Mouse (Mus musculus) A20 (cell line): ENCODE data around the gene Mecom.

Experiments used
- DNase-seq: peaks from one replicate; pipeline ENCODE4 v3.0.0-alpha.2; 2011; ENCODE audit warnings: low read depth, low spot score

The Mecom gene

GRCm38 (mm10) chr3:30105194-30105823 lies 442.5 kb downstream of the Mecom start:
- no peak for DNase-seq

DNA sequence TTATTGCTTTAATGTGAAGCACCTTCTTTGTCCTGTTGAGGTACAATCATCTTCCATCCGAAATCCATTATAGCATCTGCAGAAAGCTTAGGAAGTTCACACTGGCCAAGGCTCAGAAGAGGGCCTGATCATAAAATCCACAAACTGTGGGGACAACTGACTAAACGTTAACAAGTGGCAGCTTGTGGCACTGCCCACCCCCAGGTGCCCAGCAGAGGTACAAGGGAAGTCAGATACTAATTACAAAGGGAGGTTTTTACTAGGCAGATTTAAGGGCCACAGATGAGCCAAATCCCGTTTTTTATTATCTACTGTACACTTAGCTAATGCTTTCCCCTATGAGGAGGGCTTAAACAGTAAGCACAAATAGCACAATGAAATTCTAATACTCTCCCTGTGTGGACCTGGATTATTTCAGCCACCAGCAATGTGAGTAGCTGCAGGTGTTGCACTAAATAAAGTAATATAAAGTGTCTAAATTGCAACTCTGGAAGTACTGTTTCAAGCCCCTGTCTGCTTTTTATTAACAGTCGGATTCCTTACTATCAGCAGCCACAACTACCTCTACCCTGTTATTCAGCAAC lies 443.2 kb downstream of the Mecom start:
- no peak for DNase-seq

DNA sequence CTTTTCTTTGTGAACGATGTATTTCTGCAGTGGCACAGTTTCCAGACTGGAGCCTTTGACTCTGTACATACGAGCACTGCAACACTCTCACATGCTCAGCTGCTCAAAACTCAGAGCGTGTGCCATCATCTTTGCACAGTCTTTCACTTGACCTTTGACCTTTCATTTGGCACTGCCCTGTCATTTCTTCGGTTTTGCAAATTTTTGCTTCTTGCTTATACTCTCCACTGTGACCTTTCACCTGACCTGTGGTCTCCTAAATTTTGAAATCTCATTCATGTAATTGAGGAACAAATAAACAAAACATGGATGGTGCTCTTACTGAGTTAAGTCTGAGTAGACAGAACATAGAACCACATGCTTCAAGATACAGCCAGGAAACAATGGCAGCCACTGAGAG lies 446.7 kb downstream of the Mecom start:
- no peak for DNase-seq

GRCm38 (mm10) chr3:30097713-30098112 lies 450.1 kb downstream of the Mecom start:
- no peak for DNase-seq

- DNase-seq, result no peak
These were observed 450.7 kb downstream of the Mecom start for GRCm38 (mm10) chr3:30097129-30097528.

- no peak for DNase-seq
These were observed 454.8 kb downstream of the Mecom start for GRCm38 (mm10) chr3:30093005-30093404.

- no peak for DNase-seq
These were observed 455.3 kb downstream of the Mecom start for GRCm38 (mm10) chr3:30092481-30092880.

GRCm38 (mm10) chr3:30091860-30092259 lies 455.9 kb downstream of the Mecom start:
- DNase-seq, result no peak

DNA sequence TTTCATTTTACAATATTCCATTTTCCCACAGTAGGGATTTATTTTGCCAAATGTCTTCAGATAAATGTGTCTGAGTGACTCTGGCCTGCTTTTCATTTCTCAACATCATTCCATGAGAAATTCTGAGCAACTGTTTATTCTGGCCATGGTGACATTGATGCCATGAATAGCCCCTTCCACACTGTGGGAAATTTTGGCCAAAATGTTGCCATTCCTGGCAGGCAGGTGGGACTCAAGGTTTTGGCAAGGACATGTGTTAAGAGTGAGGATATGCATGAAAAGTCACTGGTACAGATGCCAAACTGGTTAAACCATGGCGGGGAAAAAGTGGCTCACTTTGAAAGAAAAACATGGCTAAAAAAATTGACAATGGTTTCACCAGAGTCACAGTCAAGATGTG lies 456.4 kb downstream of the Mecom start:
- DNase-seq, result no peak

DNA sequence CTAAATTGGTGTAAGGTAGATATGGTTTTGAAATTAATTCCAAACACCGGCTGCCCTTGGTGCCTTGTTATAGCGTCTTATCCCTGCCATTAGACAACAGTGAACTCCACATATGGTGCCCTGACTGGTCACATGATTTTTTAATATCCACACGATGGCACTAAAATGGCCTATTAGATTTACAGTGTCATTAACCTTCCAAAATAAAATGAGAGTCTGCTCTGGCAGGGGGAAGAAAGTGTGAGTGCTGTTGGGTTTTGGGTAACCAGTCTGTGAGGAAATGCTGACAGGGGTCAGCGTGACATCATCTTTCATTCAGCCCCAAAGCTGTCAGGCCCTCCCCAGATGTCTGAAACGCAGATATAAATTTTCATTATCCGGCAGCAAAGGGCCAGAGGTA lies 461.7 kb downstream of the Mecom start:
- DNase-seq, result no peak

DNA sequence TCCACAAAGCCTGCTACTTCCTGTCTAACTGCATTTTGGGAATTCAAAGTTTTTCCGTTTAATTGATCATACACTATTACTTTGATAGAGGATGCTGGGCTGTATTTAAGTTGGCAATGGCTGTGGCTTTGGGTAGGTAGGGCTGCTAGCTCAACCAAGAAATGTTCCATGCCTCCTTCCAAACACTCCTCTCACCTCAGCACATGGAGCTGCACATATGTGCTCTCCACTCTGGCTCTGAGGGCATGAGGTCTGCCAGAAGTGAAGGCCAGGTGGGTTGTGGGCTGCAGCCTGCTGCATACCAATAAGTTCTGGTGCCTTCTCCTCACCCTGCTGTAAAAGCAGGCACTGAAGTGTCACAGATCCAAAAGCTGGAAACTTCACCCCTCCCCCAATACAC lies 464.0 kb downstream of the Mecom start:
- DNase-seq, result no peak

DNA sequence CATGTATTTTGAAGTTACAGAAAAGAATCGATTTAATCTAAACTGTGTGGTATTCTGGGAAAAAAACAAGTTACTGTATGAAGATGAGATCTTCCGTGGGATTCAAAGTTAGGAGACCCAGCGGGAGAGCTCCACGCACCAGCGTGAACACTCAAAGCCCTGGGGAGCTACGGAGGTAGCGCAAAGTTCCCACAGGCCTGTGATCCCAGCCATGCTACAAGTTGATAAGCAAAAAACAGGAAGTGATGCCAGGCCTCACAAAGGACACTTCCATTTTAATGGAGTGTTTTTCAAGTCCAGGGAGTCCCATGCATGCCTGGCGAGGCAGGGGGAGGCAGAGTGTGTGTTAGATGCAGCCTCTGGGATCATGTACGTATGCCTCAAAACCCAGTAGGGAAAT lies 464.5 kb downstream of the Mecom start:
- DNase-seq, result no peak

GRCm38 (mm10) chr3:30080827-30081226 lies 467.0 kb downstream of the Mecom start:
- DNase-seq, result no peak

DNA sequence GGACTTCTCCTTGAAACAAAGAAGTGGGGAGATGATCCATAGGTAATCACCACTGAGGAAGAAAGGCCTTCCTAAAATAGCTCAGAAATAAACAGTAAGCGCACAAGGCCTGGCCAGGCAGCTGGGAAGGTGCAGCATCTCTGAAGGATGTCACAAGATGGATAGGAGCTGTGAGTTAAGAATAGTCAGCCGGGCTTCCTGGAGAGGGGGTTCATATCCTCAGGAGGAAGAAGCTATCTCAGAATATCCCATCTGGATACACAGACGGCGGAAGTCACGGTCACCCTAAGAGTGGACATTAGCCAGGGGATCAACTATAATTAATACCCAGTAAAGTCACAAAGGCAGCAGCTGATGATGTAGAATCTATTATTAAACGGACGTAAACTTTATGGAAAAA lies 471.3 kb downstream of the Mecom start:
- no peak for DNase-seq

DNA sequence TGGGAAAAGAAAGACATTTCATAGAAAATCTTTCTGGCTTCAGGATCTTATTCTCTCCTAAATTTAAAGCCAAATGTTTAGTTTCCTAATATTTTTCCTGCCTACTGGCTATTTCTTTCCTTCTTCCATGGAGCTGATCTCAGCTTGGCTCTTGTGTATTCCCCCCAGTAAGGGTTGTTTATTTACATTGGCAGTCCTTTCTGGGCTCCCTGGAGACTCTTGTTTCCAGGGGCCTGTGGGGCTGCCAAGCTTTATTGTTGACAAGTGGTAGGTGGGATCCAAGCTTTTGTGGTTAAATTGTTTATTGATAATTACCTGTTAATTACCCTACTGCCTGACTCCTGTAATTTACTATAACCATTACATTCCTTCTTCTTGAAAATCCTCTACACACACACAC lies 476.5 kb downstream of the Mecom start:
- DNase-seq, result no peak

DNA sequence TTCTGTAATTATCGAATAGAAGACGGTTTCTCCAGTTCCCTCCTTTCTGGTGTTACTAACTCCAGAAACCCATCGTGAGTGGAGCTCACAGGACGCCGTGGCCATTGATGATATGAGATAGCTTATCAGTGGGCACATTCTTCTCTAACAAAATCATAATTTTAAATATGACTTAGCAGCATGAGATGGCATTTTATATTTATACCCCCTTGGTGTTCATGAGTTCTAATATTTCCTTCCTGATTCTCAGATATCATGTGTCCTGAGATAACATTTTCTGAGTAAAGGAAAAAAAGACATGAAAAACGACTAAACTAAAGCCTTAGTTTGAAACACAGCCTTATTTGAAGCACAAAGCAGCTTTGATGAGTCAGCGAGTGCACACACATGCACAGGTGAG lies 481.3 kb downstream of the Mecom start:
- no peak for DNase-seq

- DNase-seq, result no peak
These were observed 487.8 kb downstream of the Mecom start for GRCm38 (mm10) chr3:30060058-30060457.

DNA sequence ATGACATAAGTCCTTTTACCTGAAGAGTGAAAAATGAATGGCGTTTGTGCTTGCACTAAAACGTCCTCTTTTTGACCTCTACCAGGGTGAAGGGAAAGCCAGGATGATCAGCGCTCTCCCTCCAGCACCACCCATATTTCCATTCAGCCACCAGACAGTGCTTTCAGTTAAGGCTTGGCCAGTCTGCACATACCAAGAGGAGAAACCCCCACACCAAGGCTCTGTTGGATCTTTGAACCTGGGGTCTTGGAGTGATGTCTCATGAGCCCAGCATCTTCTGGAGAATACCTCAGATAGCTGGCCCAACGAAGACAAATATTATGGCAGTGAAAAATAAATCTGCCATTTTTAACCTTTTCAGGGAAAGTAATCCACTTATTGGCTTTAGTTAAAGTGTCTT lies 488.2 kb downstream of the Mecom start:
- DNase-seq, result no peak

DNA sequence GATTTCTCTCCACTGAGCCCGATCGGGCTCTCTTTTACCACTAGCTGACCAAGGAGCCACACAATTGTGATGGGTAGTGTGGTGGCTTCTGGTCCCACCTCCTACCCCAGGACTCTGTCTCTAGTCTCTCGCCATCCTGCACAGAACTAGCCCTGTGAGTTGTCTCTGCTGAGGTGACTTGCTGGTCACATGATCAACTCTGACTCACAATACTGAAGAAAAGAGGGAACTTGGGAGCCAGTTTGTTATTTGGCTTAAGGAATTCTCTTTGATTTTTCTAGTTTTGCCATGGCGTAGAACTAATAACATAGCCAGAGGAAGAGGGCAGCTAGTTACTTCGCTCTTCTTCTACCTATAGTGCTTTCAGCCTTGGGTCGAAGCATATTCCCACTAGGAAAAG lies 496.5 kb downstream of the Mecom start:
- no peak for DNase-seq

DNA sequence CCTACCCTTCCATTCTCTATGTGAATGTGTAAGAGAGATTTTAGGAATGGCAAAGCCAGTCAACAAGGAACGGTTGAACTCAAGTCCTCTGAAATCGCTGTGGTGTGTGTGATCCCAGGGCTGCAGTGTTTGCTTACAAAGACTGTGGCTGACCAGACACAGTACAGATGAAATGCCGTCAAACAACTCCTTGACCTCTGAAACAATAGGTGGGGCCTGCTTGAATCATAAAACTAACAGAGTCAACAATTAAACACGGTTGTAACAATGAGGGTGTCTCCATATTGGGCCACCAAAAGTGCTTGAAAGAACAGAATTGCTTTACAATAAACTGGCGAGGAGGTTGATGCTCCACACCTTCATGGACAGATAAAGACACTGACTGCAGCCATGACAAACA lies 497.0 kb downstream of the Mecom start:
- DNase-seq, result no peak

GRCm38 (mm10) chr3:30048792-30049191 lies 499.0 kb downstream of the Mecom start:
- no peak for DNase-seq

GRCm38 (mm10) chr3:30048157-30048556 lies 499.7 kb downstream of the Mecom start:
- no peak for DNase-seq

DNA sequence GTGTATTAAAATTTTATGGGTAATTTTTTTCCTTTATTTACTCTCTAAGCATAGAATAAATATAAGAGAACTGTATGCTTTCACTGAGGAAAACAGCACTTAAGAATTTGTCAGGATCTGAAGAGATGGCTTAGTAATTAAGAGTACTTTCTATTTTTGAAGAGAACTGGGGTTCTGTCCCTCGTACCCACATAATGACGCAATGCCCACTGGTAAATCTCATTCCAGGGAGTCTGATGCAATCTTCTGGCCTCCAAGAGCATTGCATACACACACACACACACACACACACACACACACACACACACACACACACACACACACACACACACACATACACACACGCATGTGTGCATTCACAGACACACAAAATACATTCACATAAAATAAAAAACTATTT lies 504.3 kb downstream of the Mecom start:
- no peak for DNase-seq

- no peak for DNase-seq
These were observed 509.3 kb downstream of the Mecom start for GRCm38 (mm10) chr3:30038545-30038944.
